Mouse (Mus musculus) forebrain, embryonic 16.5 days (tissue): ENCODE results near the gene Klc1. TPM values are rescaled to one million over a fixed set of nuclear protein-coding genes. Genes with fewer than 3 reads are reported as not detected.

Source experiments
- ATAC-seq: fragments of 200-750 bp; cut with Nextera tagmentation; 2 replicates; pipeline ENCODE4 v1.8.0; 2017; ENCODE audit warnings: mild to moderate bottlenecking, moderate library complexity
- H3K27ac ChIP-seq: fragments of 300-500 bp; sonication (generic); 2 replicates; pipeline ENCODE4 v1.5.1; 2014; ENCODE audit warnings: low read length, control low read depth
- H3K27me3 ChIP-seq: fragments of 300-500 bp; sonication (generic); replicated peaks from 2 replicates; pipeline ENCODE4 v1.6.1; 2014; ENCODE audit warnings: low read length; ENCODE audit not compliant: control insufficient read depth, insufficient read depth
- H3K36me3 ChIP-seq: fragments of 300-500 bp; sonication (generic); 2 replicates; pipeline ENCODE4 v1.6.1; 2014; ENCODE audit not compliant: control insufficient read depth, insufficient read depth
- H3K4me1 ChIP-seq: fragments of 300-500 bp; sonication (generic); replicated peaks from 2 replicates; pipeline ENCODE4 v1.6.1; 2014; ENCODE audit warnings: low read length; ENCODE audit not compliant: control insufficient read depth, insufficient read depth
- H3K4me2 ChIP-seq: fragments of 300-500 bp; sonication (generic); 2 replicates; pipeline ENCODE4 v1.6.1; 2014; ENCODE audit warnings: mild to moderate bottlenecking, low read length, control low read depth
- H3K4me3 ChIP-seq: fragments of 300-500 bp; sonication (generic); replicated peaks from 2 replicates; pipeline ENCODE4 v1.5.1; 2014; ENCODE audit warnings: mild to moderate bottlenecking, low read length, control low read depth
- H3K9ac ChIP-seq: fragments of 300-500 bp; sonication (generic); replicated peaks from 2 replicates; pipeline ENCODE4 v1.6.1; 2014; ENCODE audit warnings: low read depth, low read length, control low read depth
- H3K9me3 ChIP-seq: fragments of 300-500 bp; sonication (generic); 2 replicates; pipeline ENCODE4 v1.6.1; 2016; ENCODE audit warnings: low read length; ENCODE audit not compliant: control insufficient read depth
- WGBS: fragments of 180-500 bp; shearing (Covaris S2); extraction: QIAGEN DNeasy Blood & Tissue Kit; methylation state at CpG from one replicate; pipeline ENCODE4 v1.1.7; 2014; 5-methylcytosine and 5-hydroxymethylcytosine counted together
- polyA plus RNA-seq: library from polyadenylated mRNA; unstranded; fragments of >200 nt; fragmentation: Nextera tagmentation; extraction: Ambion mirVana; gene quantifications from 2 replicates; pipeline ENCODE4 v1.2.1, GENCODE M21; 2015

Klc1 gene
- polyA plus RNA-seq, 1 experiment from 2014 or later, result 493 TPM

DNA sequence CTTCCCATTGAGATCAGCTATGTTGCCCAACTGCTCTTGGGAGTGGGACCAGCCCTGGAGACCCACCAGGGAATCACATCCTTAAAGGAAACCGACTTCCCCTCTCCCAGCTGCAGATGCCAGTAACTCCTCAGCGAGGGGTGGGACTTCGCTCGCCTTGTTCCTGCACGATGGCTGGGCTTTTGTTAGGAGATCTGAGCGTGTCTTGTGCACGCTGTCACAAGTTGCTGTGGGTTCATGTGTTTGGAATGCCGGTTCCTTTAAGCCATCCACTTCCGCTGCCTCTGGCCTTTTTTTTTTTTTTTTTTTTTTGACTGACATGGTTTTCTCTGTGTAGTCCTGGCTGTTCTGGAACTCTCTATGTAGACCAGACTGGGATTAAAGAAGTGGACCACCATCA, 21.3 kb upstream of the Klc1 start:
- H3K9ac ChIP-seq, result no peak overlapping the region
- H3K9me3 ChIP-seq, result no peaks in the 10 kb centered on the region
- no peak overlapping the region for H3K4me2 ChIP-seq

GRCm38 (mm10) chr12:111738754-111739153, 19.9 kb upstream of the Klc1 start:
- no peaks in the 10 kb centered on the region for H3K36me3 ChIP-seq
- no peak overlapping the region for H3K27ac ChIP-seq
- H3K9me3 ChIP-seq, result no peaks in the 10 kb centered on the region
- 7% methylated on average over 3 of the region's 3 CpGs for WGBS
- H3K27me3 ChIP-seq, result no peaks in the 10 kb centered on the region
- no peaks in the 10 kb centered on the region for H3K4me1 ChIP-seq
- no peak for ATAC-seq
- no peak overlapping the region for H3K9ac ChIP-seq
- no peak overlapping the region for H3K4me2 ChIP-seq
- no peak overlapping the region for H3K4me3 ChIP-seq

More for the DNA sequence above, 21.3 kb upstream of the Klc1 start:
- H3K36me3 ChIP-seq, result no peaks in the 10 kb centered on the region
- no peak overlapping the region for H3K27ac ChIP-seq
- H3K27me3 ChIP-seq, result no peaks in the 10 kb centered on the region
- H3K4me3 ChIP-seq, result no peak overlapping the region
- ATAC-seq, result no peak
- H3K4me1 ChIP-seq, result peaks cover 4% of the 10 kb centered on the region
- WGBS, result 60% methylated on average over 9 of the region's 9 CpGs

- Histone ChIP-seq H3K4me1 (no peaks in the 10 kb centered on the region), H3K9me3 (no peaks in the 10 kb centered on the region), H3K27ac (no peak overlapping the region), H3K4me2 (no peak overlapping the region), H3K9ac (no peak overlapping the region), H3K27me3 (no peaks in the 10 kb centered on the region), H3K4me3 (no peak overlapping the region), H3K36me3 (no peaks in the 10 kb centered on the region)
- WGBS, result 87% methylated on average over 8 of the region's 8 CpGs
- no peak for ATAC-seq
Observed at GRCm38 (mm10) chr12:111741338-111741737, 17.3 kb upstream of the Klc1 start.

DNA sequence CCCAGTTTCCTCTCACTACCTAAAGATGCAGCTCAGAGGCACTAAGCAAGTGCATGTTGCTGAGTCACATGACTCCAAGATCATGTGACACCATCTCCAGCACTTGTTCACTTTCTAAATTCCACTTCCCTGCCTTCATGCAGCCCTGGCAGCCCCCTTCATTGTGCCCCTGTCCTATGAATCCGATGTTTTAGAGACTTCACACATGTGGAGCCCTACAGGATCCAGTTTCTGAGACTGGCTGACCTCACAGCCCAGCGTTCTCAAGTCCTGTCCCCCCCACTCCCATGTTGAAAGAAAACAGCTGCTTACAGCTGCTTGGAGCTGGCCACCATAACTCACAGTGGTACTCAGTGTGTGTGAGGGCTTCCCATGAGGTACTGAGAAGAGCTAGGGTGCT, 15.2 kb upstream of the Klc1 start:
- Histone ChIP-seq H3K27ac (no peak overlapping the region), H3K36me3 (no peaks in the 10 kb centered on the region), H3K27me3 (no peaks in the 10 kb centered on the region), H3K9ac (no peak overlapping the region), H3K4me1 (no peaks in the 10 kb centered on the region), H3K4me3 (no peak overlapping the region), H3K4me2 (no peak overlapping the region), H3K9me3 (no peaks in the 10 kb centered on the region)
- 78% methylated on average over 2 of the region's 2 CpGs for WGBS
- no peak for ATAC-seq

DNA sequence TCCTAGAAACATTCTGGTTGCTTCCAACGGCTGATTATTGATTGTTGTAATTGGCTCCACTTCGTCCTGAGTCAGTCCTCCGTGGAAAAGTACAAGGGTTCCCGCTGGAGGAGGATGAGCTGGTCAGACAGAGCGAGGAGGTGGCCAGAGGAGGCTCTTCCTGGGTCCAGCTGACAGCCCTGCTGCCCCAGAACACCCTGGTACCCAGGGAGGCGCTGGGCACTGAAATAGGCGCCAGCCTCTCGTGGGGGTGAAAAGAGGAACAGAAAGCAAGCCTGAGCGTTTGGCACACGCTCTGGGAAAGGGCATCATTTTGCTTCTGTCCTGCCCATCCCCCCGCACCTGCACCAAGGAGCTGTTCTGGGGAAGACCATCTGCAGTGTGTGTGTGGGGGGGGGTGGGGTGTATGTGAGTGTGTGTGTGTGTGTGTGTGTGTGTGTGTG, 14.6 kb upstream of the Klc1 start:
- WGBS, result 76% methylated on average over 11 of the region's 11 CpGs
- Histone ChIP-seq H3K4me2 (no peak overlapping the region), H3K9me3 (no peaks in the 10 kb centered on the region), H3K27ac (no peak overlapping the region), H3K9ac (no peak overlapping the region), H3K4me3 (no peak overlapping the region), H3K27me3 (no peaks in the 10 kb centered on the region), H3K4me1 (no peaks in the 10 kb centered on the region), H3K36me3 (no peaks in the 10 kb centered on the region)
- ATAC-seq, result no peak

DNA sequence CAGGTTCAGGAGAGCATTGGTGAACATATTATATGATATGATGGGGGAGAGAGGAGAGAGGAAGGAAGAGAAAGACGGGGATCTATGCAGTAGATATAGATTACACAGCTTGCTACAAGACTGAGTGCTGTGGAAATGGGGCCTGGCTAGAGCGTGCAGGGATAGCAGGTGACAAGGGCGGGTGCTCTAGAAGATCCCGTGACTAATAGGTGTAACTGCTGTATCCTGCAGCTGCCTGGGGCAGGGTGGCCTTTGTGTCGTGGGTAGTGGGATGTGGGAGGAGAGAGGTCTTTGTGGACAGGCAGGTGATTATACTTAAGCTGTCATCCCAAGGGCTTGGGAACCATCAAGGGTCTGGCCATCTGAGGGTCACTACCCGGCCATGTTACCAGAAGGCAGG, 13.4 kb upstream of the Klc1 start:
- ATAC-seq, result no peak
- 83% methylated on average over 6 of the region's 6 CpGs for whole genome bisulfite sequencing
- Histone ChIP-seq H3K4me2 (no peak overlapping the region), H3K27ac (no peak overlapping the region), H3K36me3 (no peaks in the 10 kb centered on the region), H3K4me1 (no peaks in the 10 kb centered on the region), H3K9me3 (no peaks in the 10 kb centered on the region), H3K27me3 (no peaks in the 10 kb centered on the region), H3K9ac (no peak overlapping the region), H3K4me3 (no peak overlapping the region)

DNA sequence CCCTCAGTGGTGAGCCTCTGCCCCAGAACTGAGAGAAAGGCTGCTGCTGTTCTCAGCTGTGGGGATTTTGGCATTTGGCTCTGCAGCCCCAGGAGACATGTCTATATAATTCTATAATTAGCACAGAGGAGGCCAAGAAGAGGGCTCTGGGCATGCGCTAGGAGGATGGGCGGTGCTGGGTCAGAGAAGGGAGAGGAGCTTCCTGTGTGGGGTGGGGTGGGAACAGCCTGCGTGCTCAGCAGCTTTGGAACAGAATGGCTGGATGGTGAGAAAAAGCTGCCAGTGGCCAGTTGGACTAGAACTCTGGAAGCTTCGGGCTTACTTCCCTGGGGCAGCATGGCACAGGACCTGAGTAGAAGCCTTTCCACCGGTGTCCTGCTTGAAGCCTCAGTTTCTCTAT, 12.6 kb upstream of the Klc1 start:
- WGBS, result 79% methylated on average over 5 of the region's 5 CpGs
- no peak for ATAC-seq

GRCm38 (mm10) chr12:111747421-111747820, 11.2 kb upstream of the Klc1 start:
- H3K4me3 ChIP-seq, result no peak overlapping the region
- WGBS, result 84% methylated on average over 7 of the region's 7 CpGs
- no peaks in the 10 kb centered on the region for H3K4me1 ChIP-seq
- no peak for ATAC-seq
- H3K27me3 ChIP-seq, result no peaks in the 10 kb centered on the region
- H3K27ac ChIP-seq, result no peak overlapping the region
- no peaks in the 10 kb centered on the region for H3K36me3 ChIP-seq
- H3K9me3 ChIP-seq, result no peaks in the 10 kb centered on the region
- H3K9ac ChIP-seq, result no peak overlapping the region
- H3K4me2 ChIP-seq, result no peak overlapping the region

More for the DNA sequence above, 12.6 kb upstream of the Klc1 start:
- H3K27ac ChIP-seq, result no peak overlapping the region
- H3K9ac ChIP-seq, result no peak overlapping the region
- H3K4me3 ChIP-seq, result no peak overlapping the region
- no peaks in the 10 kb centered on the region for H3K36me3 ChIP-seq
- no peaks in the 10 kb centered on the region for H3K9me3 ChIP-seq
- H3K4me2 ChIP-seq, result no peak overlapping the region
- no peaks in the 10 kb centered on the region for H3K27me3 ChIP-seq
- no peaks in the 10 kb centered on the region for H3K4me1 ChIP-seq

DNA sequence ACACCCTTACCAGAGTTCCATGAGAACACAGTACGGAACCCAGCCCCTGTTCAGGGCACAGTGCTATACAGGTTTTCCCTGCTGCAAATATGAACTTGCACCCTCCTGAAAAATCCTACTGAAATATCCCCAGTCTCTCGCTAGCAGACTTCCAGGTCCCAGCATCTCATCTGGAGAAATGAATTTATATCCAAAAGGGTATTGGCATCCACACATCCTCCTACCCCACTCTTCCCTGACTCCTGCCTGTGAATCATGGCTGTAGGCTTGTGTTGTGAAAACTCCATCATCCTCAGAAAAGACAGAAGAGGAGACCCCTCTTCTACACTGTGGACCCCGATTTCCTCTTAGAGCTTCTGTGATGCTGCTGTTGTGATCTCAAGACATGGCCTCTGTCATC, 7.9 kb upstream of the Klc1 start:
- Histone ChIP-seq H3K4me1 (no peaks in the 10 kb centered on the region), H3K27ac (no peak overlapping the region), H3K9me3 (no peaks in the 10 kb centered on the region), H3K4me2 (no peak overlapping the region), H3K9ac (no peak overlapping the region), H3K36me3 (no peaks in the 10 kb centered on the region), H3K27me3 (no peaks in the 10 kb centered on the region), H3K4me3 (no peak overlapping the region)
- 96% methylated on average over 3 of the region's 3 CpGs for WGBS
- ATAC-seq, result no peak

GRCm38 (mm10) chr12:111752491-111752890, 6.2 kb upstream of the Klc1 start:
- Histone ChIP-seq H3K4me1 (no peaks in the 10 kb centered on the region), H3K9ac (no peak overlapping the region), H3K4me3 (no peak overlapping the region), H3K9me3 (no peaks in the 10 kb centered on the region), H3K27ac (no peak overlapping the region), H3K4me2 (no peak overlapping the region), H3K36me3 (no peaks in the 10 kb centered on the region), H3K27me3 (no peaks in the 10 kb centered on the region)
- 92% methylated on average over 6 of the region's 6 CpGs for WGBS
- ATAC-seq, result no peak
